Mouse (Mus musculus): ENCODE measurements around the gene Ltb4r1. TPM values are rescaled to one million over a fixed set of nuclear protein-coding genes. Genes with fewer than 3 reads are reported as not detected.

Ltb4r1 gene
- total and polyA plus RNA-seq, 3 experiments = 0.35 to 1.5 TPM; not detected in 1

DNA sequence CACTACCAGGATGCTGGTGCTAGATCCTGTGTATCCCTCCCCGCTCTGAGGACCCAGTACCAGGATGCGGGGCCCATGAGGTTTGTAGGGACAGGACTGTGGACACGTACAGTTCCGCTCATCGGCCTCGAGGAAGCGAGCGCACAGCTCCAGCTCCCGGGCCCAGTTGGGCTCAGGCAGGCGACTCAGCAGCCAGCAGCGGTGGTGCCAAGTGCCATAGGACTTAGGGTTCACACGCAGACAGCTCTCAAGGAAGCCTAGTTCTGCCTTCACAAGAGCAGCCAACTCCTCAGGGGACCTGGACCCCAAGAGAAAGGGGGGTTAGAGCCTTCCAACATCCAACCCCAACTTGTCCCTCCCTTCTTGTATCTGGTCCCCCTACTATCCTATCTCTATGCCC, 45.1 kb upstream of the Ltb4r1 start:
- Histone ChIP-seq H3K4me1 (ENCODE audit: control insufficient read depth in 1 of 2, insufficient read depth in 2 of 2, low read length in 2 of 2) (peaks cover 11 to 12% of the 10 kb centered on the region in 2 experiments), H3K4me3 (ENCODE audit: control insufficient read depth in 1 of 2, insufficient read depth in 1 of 2, low read depth in 2 of 2, low read length in 2 of 2) (no peak overlapping the region), H3K27ac (ENCODE audit: control insufficient read depth, low read depth, low read length) (no peak overlapping the region), H3K36me3 (ENCODE audit: control insufficient read depth in 1 of 2, insufficient read depth in 2 of 2, low read length in 2 of 2) (peaks cover 0 to 14% of the 10 kb centered on the region in 2 experiments; a peak in 2 of 4 replicates), H3K9ac (ENCODE audit: control insufficient read depth, low read depth, low read length, poor library complexity, severe bottlenecking) (no peak overlapping the region), H3K9me3 (replicated peaks; ENCODE audit: insufficient read depth, low read length) (no peaks in the 10 kb centered on the region), H3K79me2 (ENCODE audit: control insufficient read depth, insufficient read depth, low read length, poor library complexity) (peaks cover 2% of the 10 kb centered on the region; the same call in 1 of the 2 replicates), H3K27me3 (ENCODE audit: control insufficient read depth in 1 of 2, insufficient read depth in 2 of 2, low read length in 2 of 2) (no peaks in the 10 kb centered on the region)
- DNase-seq (ENCODE audit: low read depth, low spot score) = no peak
- TF ChIP-seq BHLHE40 (IDR thresholded peaks at IDR 0.05; ENCODE audit: borderline replicate concordance, low read depth, low read length) (no peak), GATA1 (IDR thresholded peaks at IDR 0.05; ENCODE audit: low read depth, low read length) (no peak), CHD1 (IDR thresholded peaks at IDR 0.05; ENCODE audit: low read depth, low read length) (no peak), ELF1 (IDR thresholded peaks at IDR 0.05; ENCODE audit: low read depth, low read length) (no peak), USF1 (IDR thresholded peaks at IDR 0.05; ENCODE audit: low read depth, low read length) (no peak), POLR2AphosphoS2 (IDR thresholded peaks at IDR 0.05; ENCODE audit: low read length) (no peak), RAD21 (IDR thresholded peaks at IDR 0.05; ENCODE audit: low read depth, low read length) (no peak), TAL1 (IDR thresholded peaks at IDR 0.05; ENCODE audit: low read length) (no peak), MXI1 (IDR thresholded peaks at IDR 0.05; ENCODE audit: low read depth, low read length) (no peak), CTCF (IDR thresholded peaks at IDR 0.05 in 2 of 3, conservative IDR thresholded peaks at IDR 0.05 in 1 of 3; ENCODE audit: control insufficient read depth in 1 of 3, insufficient read depth in 1 of 3, low read depth in 2 of 3, low read length in 3 of 3, poor library complexity in 1 of 3, severe bottlenecking in 1 of 3) (no peak), USF2 (IDR thresholded peaks at IDR 0.05; ENCODE audit: borderline replicate concordance in 1 of 2, insufficient read depth in 1 of 2, low read depth in 1 of 2, low read length in 2 of 2) (no peak), ETS1 (IDR thresholded peaks at IDR 0.05; ENCODE audit: low read depth, low read length) (no peak), RCOR1 (IDR thresholded peaks at IDR 0.05; ENCODE audit: low read depth, low read length) (no peak)

- Histone ChIP-seq H3K27ac (ENCODE audit: control insufficient read depth, low read depth, low read length) (no peak overlapping the region), H3K36me3 (ENCODE audit: control insufficient read depth in 1 of 2, insufficient read depth in 2 of 2, low read length in 2 of 2) (peaks cover 0 to 14% of the 10 kb centered on the region in 2 experiments; a peak in 2 of 4 replicates), H3K4me1 (ENCODE audit: control insufficient read depth in 1 of 2, insufficient read depth in 2 of 2, low read length in 2 of 2) (peaks cover 11 to 12% of the 10 kb centered on the region in 2 experiments), H3K27me3 (ENCODE audit: control insufficient read depth in 1 of 2, insufficient read depth in 2 of 2, low read length in 2 of 2) (no peaks in the 10 kb centered on the region), H3K9ac (ENCODE audit: control insufficient read depth, low read depth, low read length, poor library complexity, severe bottlenecking) (peak overlapping the region; percentile 83), H3K4me3 (ENCODE audit: control insufficient read depth in 1 of 2, insufficient read depth in 1 of 2, low read depth in 2 of 2, low read length in 2 of 2) (peak overlapping the region; percentile 84 to 90; a peak in 3 of 4 replicates), H3K79me2 (ENCODE audit: control insufficient read depth, insufficient read depth, low read length, poor library complexity) (peaks cover 2% of the 10 kb centered on the region; the same call in 1 of the 2 replicates), H3K9me3 (replicated peaks; ENCODE audit: insufficient read depth, low read length) (no peaks in the 10 kb centered on the region)
- DNase-seq (ENCODE audit: low read depth, low spot score) = no peak
- TF ChIP-seq EP300 (IDR thresholded peaks at IDR 0.05; ENCODE audit: low read depth in 1 of 2, low read length in 2 of 2) (no peak), MYC (IDR thresholded peaks at IDR 0.05; ENCODE audit: low read depth, low read length) (no peak), HCFC1 (IDR thresholded peaks at IDR 0.05; ENCODE audit: low read depth, low read length) (no peak), USF1 (IDR thresholded peaks at IDR 0.05; ENCODE audit: low read depth, low read length) (no peak), CHD2 (IDR thresholded peaks at IDR 0.05; ENCODE audit: low read length) (no peak), CTCF (IDR thresholded peaks at IDR 0.05 in 2 of 3, conservative IDR thresholded peaks at IDR 0.05 in 1 of 3; ENCODE audit: control insufficient read depth in 1 of 3, insufficient read depth in 1 of 3, low read depth in 2 of 3, low read length in 3 of 3, poor library complexity in 1 of 3, severe bottlenecking in 1 of 3) (no peak), MXI1 (IDR thresholded peaks at IDR 0.05; ENCODE audit: low read depth, low read length) (no peak), ETS1 (IDR thresholded peaks at IDR 0.05; ENCODE audit: low read depth, low read length) (no peak), ZKSCAN1 (IDR thresholded peaks at IDR 0.05; ENCODE audit: low read depth, low read length) (no peak), SIN3A (IDR thresholded peaks at IDR 0.05; ENCODE audit: low read length) (no peak), MAX (IDR thresholded peaks at IDR 0.05; ENCODE audit: low read length) (no peak)
Measured at GRCm38 (mm10) chr14:55721076-55721475, 44.7 kb upstream of the Ltb4r1 start.

Measured in MEL (cell line).